Mouse (Mus musculus) megakaryocyte, embryonic 14.5 days (primary cell): ENCODE measurements around the gene Auh.

ENCODE experiments used
- FLI1 ChIP-seq: IDR thresholded peaks from 2 replicates; pipeline ENCODE4 v1.6.1; 2012; ENCODE audit warnings: low read length, inconsistent platforms, mixed read lengths
- GATA1 ChIP-seq: IDR thresholded peaks from 3 replicates; pipeline ENCODE4 v1.6.1; 2012; ENCODE audit warnings: mixed read lengths, low read length, inconsistent platforms, borderline replicate concordance

DNA sequence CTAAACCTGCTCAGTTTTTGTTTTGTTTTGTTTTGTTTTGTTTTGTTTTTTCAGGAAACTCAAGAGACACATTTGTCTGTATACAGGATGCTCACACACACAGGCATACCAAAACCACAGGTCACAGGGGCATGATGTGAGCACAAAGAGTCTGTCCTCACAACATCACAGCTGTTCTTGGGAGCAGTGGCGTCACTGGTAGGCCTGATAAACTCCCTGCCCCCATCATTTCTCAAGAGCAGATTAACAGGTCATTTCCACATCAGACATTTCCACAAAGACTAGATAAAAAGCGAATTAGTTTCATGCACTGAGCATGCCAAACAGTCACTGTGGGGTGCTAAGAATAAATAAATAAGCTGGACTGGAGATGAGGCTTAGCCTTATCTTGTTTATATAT, 101.3 kb downstream of the Auh start:
- no peak for TF ChIP-seq GATA1
- no peak for TF ChIP-seq FLI1
